Mouse (Mus musculus) forebrain, postnatal 0 days (tissue): ENCODE data around the gene Foxi3. TPM values are rescaled to one million over a fixed set of nuclear protein-coding genes. Genes with fewer than 3 reads are reported as not detected.

Experiments
- ATAC-seq: fragments of 200-750 bp; cut with Nextera tagmentation; 2 replicates; pipeline ENCODE4 v1.8.0; 2017; ENCODE audit warnings: mild to moderate bottlenecking, moderate library complexity
- DNase-seq: peaks from one replicate; pipeline ENCODE4 v3.0.0-alpha.2; 2015
- H3K27ac ChIP-seq: fragments of 300-500 bp; sonication (generic); 2 replicates; pipeline ENCODE4 v1.5.1; 2014; ENCODE audit warnings: low read depth, mild to moderate bottlenecking, antibody characterized with exemption, low read length, moderate library complexity, mixed read lengths
- H3K27me3 ChIP-seq: fragments of 300-500 bp; sonication (generic); 2 replicates; pipeline ENCODE4 v1.6.1; 2014; ENCODE audit warnings: mild to moderate bottlenecking, low read length, mixed read lengths; ENCODE audit not compliant: insufficient read depth
- H3K36me3 ChIP-seq: fragments of 300-500 bp; sonication (generic); 2 replicates; pipeline ENCODE4 v1.6.1; 2014; ENCODE audit warnings: mild to moderate bottlenecking, moderate library complexity; ENCODE audit not compliant: insufficient read depth
- H3K4me1 ChIP-seq: fragments of 300-500 bp; sonication (generic); 2 replicates; pipeline ENCODE4 v1.6.1; 2014; ENCODE audit warnings: antibody characterized with exemption; ENCODE audit not compliant: insufficient read depth
- H3K4me2 ChIP-seq: fragments of 300-500 bp; sonication (generic); 2 replicates; pipeline ENCODE4 v1.6.1; 2014; ENCODE audit warnings: low read depth, mild to moderate bottlenecking, moderate library complexity
- H3K4me3 ChIP-seq: fragments of 300-500 bp; sonication (generic); 2 replicates; pipeline ENCODE4 v1.5.1; 2014; ENCODE audit warnings: low read depth, low read length, mixed read lengths
- H3K9ac ChIP-seq: fragments of 300-500 bp; sonication (generic); 2 replicates; pipeline ENCODE4 v1.6.1; 2014; ENCODE audit warnings: mild to moderate bottlenecking
- H3K9me3 ChIP-seq: fragments of 300-500 bp; sonication (generic); 2 replicates; pipeline ENCODE4 v1.6.1; 2016; ENCODE audit warnings: low read length
- CTCF ChIP-seq: sonication (generic); IDR thresholded peaks from 2 replicates; pipeline ENCODE4 v1.5.1; 2016; ENCODE audit warnings: antibody characterized with exemption, control low read depth, low read depth
- WGBS: fragments of 180-500 bp; shearing (Covaris S2); extraction: QIAGEN DNeasy Blood & Tissue Kit; methylation state at CpG from one replicate; pipeline ENCODE4 v1.1.7; 2014; 5-methylcytosine and 5-hydroxymethylcytosine counted together
- polyA plus RNA-seq: library from polyadenylated mRNA; unstranded; fragments of >200 nt; fragmentation: Nextera tagmentation; extraction: Ambion mirVana; gene quantifications from 2 replicates; pipeline ENCODE4 v1.2.1, GENCODE M21; 2015
- total RNA-seq: library from RNA; depleted of rRNA; stranded (reverse); fragments of >200 nt; gene quantifications from 2 replicates; pipeline ENCODE4 v1.2.3, GENCODE M21; 2014

The Foxi3 gene
- total and polyA plus RNA-seq, 2 experiments from 2014 or later = not detected

- peaks cover 52% of the 10 kb centered on the region for H3K27me3 ChIP-seq
- WGBS = 14% methylated on average over 7 of the region's 7 CpGs
- DNase-seq = no peak
- H3K4me3 ChIP-seq = peak overlapping the region; percentile 42
- no peaks in the 10 kb centered on the region for H3K9me3 ChIP-seq
- no peak overlapping the region for H3K27ac ChIP-seq
- H3K9ac ChIP-seq = no peak overlapping the region
- no peaks in the 10 kb centered on the region for H3K36me3 ChIP-seq
- ATAC-seq = no peak
- H3K4me2 ChIP-seq = no peak overlapping the region
- 0 out of 2 replicates have a peak, but pooled peaks cover 7% of the 10 kb centered on the region for H3K4me1 ChIP-seq
- TF ChIP-seq CTCF = no peak
These were observed 1.1 kb downstream of the Foxi3 start for GRCm38 (mm10) chr6:70957341-70957940.

GRCm38 (mm10) chr6:70964116-70964830, 7.9 kb downstream of the Foxi3 start:
- ATAC-seq (no peak), DNase-seq (no peak)
- WGBS = 30% methylated on average over 6 of the region's 6 CpGs
- Histone ChIP-seq H3K9ac (no peak overlapping the region), H3K4me1 (no peaks in the 10 kb centered on the region), H3K9me3 (no peaks in the 10 kb centered on the region), H3K4me3 (no peak overlapping the region), H3K4me2 (no peak overlapping the region), H3K27me3 (peaks cover 11% of the 10 kb centered on the region; the same call in 1 of the 2 replicates), H3K27ac (no peak overlapping the region), H3K36me3 (no peaks in the 10 kb centered on the region)
- TF ChIP-seq CTCF = no peak

- Histone ChIP-seq H3K36me3 (no peaks in the 10 kb centered on the region), H3K27me3 (0 out of 2 replicates have a peak, but pooled peaks cover 5% of the 10 kb centered on the region), H3K27ac (no peak overlapping the region), H3K9me3 (no peaks in the 10 kb centered on the region), H3K4me3 (no peak overlapping the region), H3K4me1 (no peaks in the 10 kb centered on the region), H3K4me2 (no peak overlapping the region), H3K9ac (no peak overlapping the region)
- 27% methylated on average over 7 of the region's 7 CpGs for whole genome bisulfite sequencing
- TF ChIP-seq CTCF = no peak
- DNase-seq (peak; percentile 41), ATAC-seq (peak; percentile 69)
These were observed 9.4 kb downstream of the Foxi3 start for GRCm38 (mm10) chr6:70965694-70966093.

- DNase-seq (no peak), ATAC-seq (no peak; the same call in 1 of the 2 replicates)
- peak overlapping the region; percentile 32; the same call in 1 of the 2 replicates for H3K4me2 ChIP-seq
- 3% methylated on average over 7 of the region's 8 CpGs for WGBS
- no peaks in the 10 kb centered on the region for H3K9me3 ChIP-seq
- no peaks in the 10 kb centered on the region for H3K4me1 ChIP-seq
- H3K36me3 ChIP-seq = no peaks in the 10 kb centered on the region
- no peak overlapping the region for H3K9ac ChIP-seq
- no peak overlapping the region for H3K4me3 ChIP-seq
- no peak overlapping the region for H3K27ac ChIP-seq
- no peak for TF ChIP-seq CTCF
- H3K27me3 ChIP-seq = 0 out of 2 replicates have a peak, but pooled peaks cover 5% of the 10 kb centered on the region
These were observed 11.1 kb downstream of the Foxi3 start for GRCm38 (mm10) chr6:70967422-70967821.

GRCm38 (mm10) chr6:70968291-70968690, 12.0 kb downstream of the Foxi3 start:
- H3K4me2 ChIP-seq = no peak overlapping the region
- no peak overlapping the region for H3K4me3 ChIP-seq
- 71% methylated on average over 4 of the region's 4 CpGs for WGBS
- H3K4me1 ChIP-seq = no peaks in the 10 kb centered on the region
- H3K36me3 ChIP-seq = no peaks in the 10 kb centered on the region
- no peak overlapping the region for H3K9ac ChIP-seq
- no peak overlapping the region for H3K27ac ChIP-seq
- DNase-seq (no peak), ATAC-seq (no peak)
- TF ChIP-seq CTCF = no peak
- H3K9me3 ChIP-seq = no peaks in the 10 kb centered on the region
- H3K27me3 ChIP-seq = 0 out of 2 replicates have a peak, but pooled peaks cover under 1% of the 10 kb centered on the region

GRCm38 (mm10) chr6:70973066-70973465, 16.7 kb downstream of the Foxi3 start:
- H3K27ac ChIP-seq = no peak overlapping the region
- no peaks in the 10 kb centered on the region for H3K27me3 ChIP-seq
- no peaks in the 10 kb centered on the region for H3K4me1 ChIP-seq
- no peak overlapping the region for H3K4me3 ChIP-seq
- no peak overlapping the region for H3K4me2 ChIP-seq
- DNase-seq (no peak), ATAC-seq (no peak)
- no peaks in the 10 kb centered on the region for H3K36me3 ChIP-seq
- WGBS = 54% methylated on average over 3 of the region's 3 CpGs
- no peaks in the 10 kb centered on the region for H3K9me3 ChIP-seq
- H3K9ac ChIP-seq = no peak overlapping the region
- no peak for TF ChIP-seq CTCF

GRCm38 (mm10) chr6:70981036-70981435, 24.7 kb downstream of the Foxi3 start:
- H3K4me3 ChIP-seq = no peak overlapping the region
- no peak overlapping the region for H3K4me2 ChIP-seq
- H3K27me3 ChIP-seq = no peaks in the 10 kb centered on the region
- no peak for DNase-seq
- no peak overlapping the region for H3K9ac ChIP-seq
- TF ChIP-seq CTCF = no peak
- H3K9me3 ChIP-seq = no peaks in the 10 kb centered on the region
- no peak overlapping the region for H3K27ac ChIP-seq
- ATAC-seq = no peak
- H3K4me1 ChIP-seq = no peaks in the 10 kb centered on the region
- 85% methylated on average over 8 of the region's 8 CpGs for WGBS
- H3K36me3 ChIP-seq = no peaks in the 10 kb centered on the region
